Mouse (Mus musculus): Measurements from ENCODE around the gene Eif4a2. TPM values are rescaled to one million over a fixed set of nuclear protein-coding genes. Genes with fewer than 3 reads are reported as not detected.
"Not testable (repeated sequence)": the region's sequence is repeated elsewhere in the genome, so short reads cannot be mapped to it uniquely, and the experiment has no call there.

Eif4a2 gene
- polyA plus RNA-seq (2016; fragmentation: Nextera tagmentation; extraction: Ambion mirVana), result 237 and 250 TPM in 2 replicates

DNA sequence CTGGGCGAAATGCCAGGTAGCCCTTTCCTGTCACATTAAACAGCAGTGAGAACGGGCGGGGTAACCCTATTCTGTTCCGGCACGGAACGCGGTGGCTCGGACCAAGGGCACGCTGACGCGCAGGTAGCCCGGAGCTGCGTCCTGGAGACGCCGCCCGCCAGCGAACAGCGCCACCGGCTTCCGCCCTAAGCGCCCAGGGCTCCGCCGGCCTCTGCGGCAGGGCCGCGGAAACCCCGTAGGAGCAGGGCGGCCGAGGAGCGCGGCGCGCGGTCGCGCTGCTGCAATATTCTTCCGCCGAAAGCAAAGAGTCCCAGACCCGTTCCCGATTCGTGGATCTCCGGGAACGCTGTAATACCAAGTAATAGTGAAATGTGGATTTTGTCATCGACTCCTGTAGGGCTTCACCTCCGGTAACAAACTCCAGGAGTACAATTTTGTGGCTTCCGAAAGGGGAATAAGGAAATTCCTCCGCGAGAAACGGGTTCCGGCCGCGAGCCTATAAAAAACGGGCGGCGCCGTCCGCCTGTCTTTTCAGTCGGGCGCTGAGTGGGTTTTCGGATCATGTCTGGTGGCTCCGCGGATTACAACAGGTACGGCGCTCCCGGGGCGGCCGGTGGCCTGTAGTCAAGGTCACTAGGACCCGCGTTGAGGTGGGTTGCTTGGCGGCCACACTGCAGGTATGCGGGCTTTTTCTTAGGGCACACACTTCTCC, at the start of gene Eif4a2:
Gene Eif4a2, plus strand, starts transcription at position 214 of the 712 bp plus-strand sequence.
- H3K4me3 ChIP-seq (replicated peaks), result peak within 1 kb of the TSS; percentile 97
- ATAC-seq (ENCODE audit: insufficient number of reproducible peaks, insufficient read depth, low FRiP score, low TSS enrichment, low read depth), result peak; percentile 89
- H3K4me2 ChIP-seq, result peak within 1 kb of the TSS; percentile 91
- H3K27me3 ChIP-seq, result no peaks in the 10 kb centered on the region
- H3K4me1 ChIP-seq (replicated peaks), result peaks cover 25% of the 10 kb centered on the region
- H3K27ac ChIP-seq, result peak within 1 kb of the TSS; percentile 98
- H3K36me3 ChIP-seq, result peaks cover 38% of the 10 kb centered on the region
- H3K9ac ChIP-seq (replicated peaks), result peak within 1 kb of the TSS; percentile 100
- H3K9me3 ChIP-seq, result no peaks in the 10 kb centered on the region
- WGBS, result under 1% methylated on average over 71 of the region's 71 CpGs

DNA sequence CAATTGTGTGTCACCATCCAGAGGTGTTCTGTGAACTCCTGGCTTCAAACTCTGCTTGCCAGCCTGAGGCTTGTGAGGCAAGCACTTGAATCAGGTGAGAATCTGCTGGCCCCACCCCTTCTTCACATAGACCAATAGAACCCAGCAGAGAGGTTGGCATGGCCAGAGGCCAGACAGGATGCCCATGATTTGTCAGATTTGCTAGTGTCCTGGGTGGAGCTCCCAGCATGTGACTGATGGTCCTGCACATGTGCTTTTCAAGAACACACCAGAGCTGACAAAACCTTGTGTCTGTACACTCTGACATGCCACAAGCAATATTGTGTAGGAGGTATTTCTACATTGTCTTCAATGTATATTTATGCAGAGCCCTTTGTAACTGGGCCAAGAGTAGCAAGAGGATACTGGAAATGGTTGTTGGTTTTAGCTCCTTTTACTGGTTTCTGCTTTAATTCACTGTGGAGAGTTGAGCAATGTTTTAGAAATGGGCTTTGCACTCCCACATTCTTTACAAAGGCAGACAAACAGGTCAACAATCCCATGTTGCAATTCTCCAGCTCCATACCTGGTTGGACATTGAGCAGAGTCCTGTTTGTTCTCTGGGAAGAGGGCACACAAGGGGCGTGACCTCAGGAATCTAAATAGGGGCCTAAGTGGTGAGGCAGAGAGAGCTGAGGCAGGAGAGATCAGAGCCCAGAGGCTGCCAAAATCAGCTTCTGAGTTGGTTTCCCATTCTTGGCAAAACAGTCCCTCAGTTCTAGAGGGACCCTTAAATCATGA, 49.4 kb upstream of the Eif4a2 start, which contains the start of gene Kng1:
Gene Kng1, plus strand, starts transcription at position 198 of the 780 bp plus-strand sequence.
- 61% methylated on average over 1 of the region's 1 CpGs for WGBS
- not testable (repeated sequence) for ATAC-seq (ENCODE audit: insufficient number of reproducible peaks, insufficient read depth, low FRiP score, low TSS enrichment, low read depth); H3K4me1 ChIP-seq (replicated peaks); H3K4me3 ChIP-seq (replicated peaks); H3K9me3 ChIP-seq; H3K36me3 ChIP-seq; H3K27me3 ChIP-seq; H3K9ac ChIP-seq (replicated peaks); H3K4me2 ChIP-seq; H3K27ac ChIP-seq

DNA sequence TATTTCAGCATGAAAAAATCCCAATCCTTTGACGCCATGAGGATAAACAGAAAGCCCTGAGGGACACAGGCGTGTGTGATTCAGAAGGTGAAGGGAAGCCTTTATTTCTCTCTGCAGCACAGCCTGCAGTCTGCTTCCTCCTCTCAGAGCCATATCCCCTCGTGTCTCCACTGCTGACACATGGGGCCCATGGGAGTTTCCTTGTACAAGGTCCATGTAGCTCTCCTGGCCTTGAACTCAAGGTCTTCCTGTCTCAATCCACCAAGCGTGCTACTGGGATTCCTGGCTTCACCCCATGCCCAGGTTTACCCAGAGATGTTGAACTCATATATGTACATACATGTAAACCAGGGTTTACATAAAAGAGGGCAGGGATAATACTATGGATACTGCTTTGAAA, 47.6 kb upstream of the Eif4a2 start:
- not testable (repeated sequence) for H3K27me3 ChIP-seq; H3K36me3 ChIP-seq; H3K9me3 ChIP-seq; ATAC-seq (ENCODE audit: insufficient number of reproducible peaks, insufficient read depth, low FRiP score, low TSS enrichment, low read depth); H3K4me3 ChIP-seq (replicated peaks); H3K4me1 ChIP-seq (replicated peaks); H3K4me2 ChIP-seq; H3K9ac ChIP-seq (replicated peaks); H3K27ac ChIP-seq
- 71% methylated on average over 4 of the region's 4 CpGs for WGBS

DNA sequence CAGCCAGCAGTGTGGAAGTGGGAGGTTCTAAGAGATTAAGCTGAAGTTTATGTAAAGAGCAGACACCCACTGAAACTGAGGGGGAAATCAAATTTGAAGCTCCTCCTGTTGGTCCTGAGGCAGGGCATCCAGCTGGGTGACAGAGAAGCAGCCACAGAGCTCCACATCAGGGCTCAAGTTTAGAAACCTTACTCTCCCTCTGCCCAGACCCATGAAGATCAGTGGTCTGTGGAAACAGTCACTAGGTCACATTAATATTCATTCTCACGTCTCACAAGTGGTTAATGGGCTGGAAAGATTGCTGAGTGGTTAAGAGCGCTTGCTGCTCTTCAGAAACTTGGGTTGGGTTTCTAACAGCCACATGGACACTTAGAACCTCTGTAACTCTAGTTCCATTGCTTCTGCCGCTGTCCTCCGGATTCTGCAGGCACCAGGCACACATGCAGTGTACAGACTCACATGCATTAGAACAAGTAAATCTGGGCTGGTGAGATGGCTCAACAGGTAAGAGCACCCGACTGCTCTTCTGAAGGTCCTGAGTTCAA, 46.4 kb upstream of the Eif4a2 start:
- WGBS, result 82% methylated on average over 5 of the region's 5 CpGs
- H3K4me1 ChIP-seq (replicated peaks); H3K9ac ChIP-seq (replicated peaks); H3K36me3 ChIP-seq; H3K4me3 ChIP-seq (replicated peaks); H3K4me2 ChIP-seq; ATAC-seq (ENCODE audit: insufficient number of reproducible peaks, insufficient read depth, low FRiP score, low TSS enrichment, low read depth); H3K27ac ChIP-seq; H3K27me3 ChIP-seq; H3K9me3 ChIP-seq: not testable (repeated sequence)

DNA sequence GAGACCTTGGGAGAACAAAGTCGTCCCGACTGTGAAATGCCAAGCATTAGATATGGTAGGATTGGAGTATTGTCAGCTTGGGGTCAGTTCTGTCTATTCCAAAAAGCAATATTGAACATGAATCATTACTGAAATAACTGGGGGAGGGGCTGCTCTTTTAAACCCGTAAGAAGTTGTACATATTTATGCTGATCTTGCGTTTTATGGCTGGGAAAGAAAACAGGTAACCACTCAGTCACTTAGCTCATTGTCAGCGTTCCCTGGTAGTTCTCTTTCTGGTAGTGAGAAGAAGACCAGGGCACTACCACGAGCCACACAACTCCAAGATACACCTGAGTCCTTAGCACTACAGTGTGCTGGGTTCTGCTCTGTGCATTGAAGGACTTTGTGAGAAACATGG, 29.7 kb upstream of the Eif4a2 start:
- H3K4me2 ChIP-seq; H3K36me3 ChIP-seq; H3K27ac ChIP-seq; H3K4me3 ChIP-seq (replicated peaks); ATAC-seq (ENCODE audit: insufficient number of reproducible peaks, insufficient read depth, low FRiP score, low TSS enrichment, low read depth); H3K9ac ChIP-seq (replicated peaks); H3K4me1 ChIP-seq (replicated peaks); H3K27me3 ChIP-seq; H3K9me3 ChIP-seq: not testable (repeated sequence)
- WGBS, result 81% methylated on average over 6 of the region's 6 CpGs

DNA sequence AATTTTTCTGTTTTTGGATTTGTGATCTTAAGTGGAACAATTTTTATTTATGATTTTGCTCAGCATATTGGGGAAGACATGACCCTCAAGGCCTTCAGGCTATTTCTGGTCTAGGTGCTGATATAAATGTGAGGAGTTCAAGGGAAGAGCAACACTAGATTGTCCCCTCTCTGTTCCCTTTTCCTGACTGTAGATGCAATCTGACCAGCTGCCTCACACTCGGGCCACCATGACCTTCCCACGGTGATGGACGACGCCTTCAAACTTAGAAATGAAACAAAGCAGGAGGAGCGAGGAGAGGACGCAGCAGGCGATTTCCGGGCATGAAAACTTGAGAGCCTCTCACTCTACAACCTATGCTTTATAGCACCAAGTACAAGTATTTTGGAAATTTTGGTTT, 20.1 kb upstream of the Eif4a2 start:
- not testable (repeated sequence) for H3K4me2 ChIP-seq; H3K27me3 ChIP-seq; H3K9me3 ChIP-seq; H3K27ac ChIP-seq; ATAC-seq (ENCODE audit: insufficient number of reproducible peaks, insufficient read depth, low FRiP score, low TSS enrichment, low read depth); H3K4me3 ChIP-seq (replicated peaks); H3K4me1 ChIP-seq (replicated peaks); H3K36me3 ChIP-seq; H3K9ac ChIP-seq (replicated peaks)
- 74% methylated on average over 8 of the region's 8 CpGs for WGBS

DNA sequence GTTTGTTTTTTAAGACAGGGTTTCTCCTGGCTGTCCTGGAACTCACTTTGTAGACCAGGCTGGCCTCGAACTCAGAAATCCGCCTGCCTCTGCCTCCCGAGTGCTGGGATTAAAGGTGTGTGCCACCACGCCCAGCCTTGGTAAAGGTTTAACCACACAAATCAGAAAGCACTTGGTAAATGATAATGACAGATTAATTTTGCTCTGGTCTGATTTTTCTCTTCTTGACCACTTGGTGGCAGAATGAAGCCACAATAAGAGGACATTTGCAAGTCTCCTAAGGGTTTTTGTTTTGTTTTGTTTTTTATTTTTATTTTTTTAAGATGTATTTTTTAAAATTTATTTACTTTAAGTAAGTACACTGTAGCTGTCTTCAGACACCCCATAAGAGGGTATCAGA, 19.5 kb upstream of the Eif4a2 start:
- H3K27ac ChIP-seq; H3K36me3 ChIP-seq; H3K4me2 ChIP-seq; H3K9me3 ChIP-seq; H3K9ac ChIP-seq (replicated peaks); H3K4me3 ChIP-seq (replicated peaks); H3K4me1 ChIP-seq (replicated peaks); ATAC-seq (ENCODE audit: insufficient number of reproducible peaks, insufficient read depth, low FRiP score, low TSS enrichment, low read depth); H3K27me3 ChIP-seq: not testable (repeated sequence)
- 57% methylated on average over 4 of the region's 4 CpGs for WGBS

DNA sequence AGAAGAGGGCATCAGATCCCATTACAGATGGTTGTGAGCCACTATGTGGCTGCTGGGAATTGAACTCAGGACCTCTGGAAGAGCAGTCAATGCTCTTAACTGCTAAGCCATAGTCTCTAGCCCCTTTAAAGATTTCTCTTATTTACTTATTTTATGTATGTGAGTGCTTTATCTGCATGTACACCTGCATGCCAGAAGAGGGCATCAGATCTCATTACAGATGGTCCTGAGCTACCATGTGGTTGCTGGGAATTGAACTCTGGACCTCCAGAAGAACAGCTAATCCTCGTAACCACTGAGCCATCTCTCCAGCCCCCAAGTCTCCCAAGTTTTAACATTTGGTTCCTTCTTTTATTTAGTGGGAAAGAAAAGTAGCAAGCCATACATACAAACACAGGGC, 18.8 kb upstream of the Eif4a2 start:
- H3K9ac ChIP-seq (replicated peaks); ATAC-seq (ENCODE audit: insufficient number of reproducible peaks, insufficient read depth, low FRiP score, low TSS enrichment, low read depth); H3K4me3 ChIP-seq (replicated peaks); H3K27ac ChIP-seq; H3K27me3 ChIP-seq; H3K4me1 ChIP-seq (replicated peaks); H3K4me2 ChIP-seq; H3K36me3 ChIP-seq; H3K9me3 ChIP-seq: not testable (repeated sequence)
- WGBS, result 97% methylated on average over 1 of the region's 1 CpGs

DNA sequence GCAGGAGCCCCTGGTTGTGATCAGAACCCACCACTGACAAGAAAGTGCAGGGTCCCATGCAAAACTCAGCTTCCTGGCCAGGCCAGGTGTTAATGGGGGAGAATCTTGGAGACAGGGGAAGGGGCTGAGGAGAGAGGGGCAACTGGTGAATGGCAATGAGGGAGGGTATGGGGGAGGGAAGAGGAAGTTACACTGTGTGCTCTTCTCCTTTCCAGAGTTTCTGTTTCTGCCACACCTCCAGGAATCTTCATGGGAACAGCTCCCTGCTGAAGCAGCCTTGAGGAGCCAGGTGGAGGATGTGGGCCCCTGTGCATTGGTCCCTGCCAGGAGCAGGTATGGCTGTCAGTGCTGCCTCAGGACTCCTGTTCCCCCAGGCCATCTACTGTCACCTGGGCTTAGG, 15.9 kb upstream of the Eif4a2 start:
- not testable (repeated sequence) for H3K4me1 ChIP-seq (replicated peaks); H3K4me3 ChIP-seq (replicated peaks); H3K9ac ChIP-seq (replicated peaks); H3K36me3 ChIP-seq; H3K27me3 ChIP-seq; H3K9me3 ChIP-seq; H3K27ac ChIP-seq; H3K4me2 ChIP-seq; ATAC-seq (ENCODE audit: insufficient number of reproducible peaks, insufficient read depth, low FRiP score, low TSS enrichment, low read depth)

DNA sequence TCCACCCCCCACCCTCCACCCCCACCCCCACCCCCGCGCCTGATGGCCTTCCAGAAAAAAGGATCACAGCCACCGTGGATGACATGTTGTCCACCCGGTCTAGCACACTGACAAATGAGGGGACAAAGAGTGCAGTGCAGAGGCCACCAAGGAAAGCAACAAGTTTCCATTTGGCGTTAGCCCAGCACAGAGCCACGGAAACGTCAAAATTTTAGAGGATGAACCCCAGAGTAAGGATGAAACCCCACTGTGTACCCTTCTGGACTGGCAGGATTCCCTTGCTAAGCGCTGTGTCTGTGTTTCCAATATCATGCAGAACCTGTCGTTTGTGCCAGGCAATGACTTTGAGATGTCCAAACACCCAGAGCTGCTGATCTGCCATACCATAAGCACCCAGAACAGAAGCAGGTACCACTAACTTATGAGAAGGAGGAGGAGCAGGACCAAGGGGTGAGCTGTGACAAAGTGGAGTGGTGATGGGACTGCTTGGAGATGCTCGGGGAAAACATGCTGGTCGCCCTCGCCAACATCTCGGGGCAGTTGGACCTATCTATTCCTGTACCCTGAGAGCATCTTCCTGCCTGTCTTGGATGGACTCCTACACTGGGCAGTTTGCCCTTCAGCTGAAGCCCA, 13.8 kb upstream of the Eif4a2 start:
- ATAC-seq (ENCODE audit: insufficient number of reproducible peaks, insufficient read depth, low FRiP score, low TSS enrichment, low read depth), result no peak
- Histone ChIP-seq H3K27me3 (no peaks in the 10 kb centered on the region), H3K36me3 (no peaks in the 10 kb centered on the region), H3K4me2 (no peak overlapping the region), H3K9me3 (no peaks in the 10 kb centered on the region), H3K4me1 (replicated peaks) (no peaks in the 10 kb centered on the region), H3K9ac (replicated peaks) (no peak overlapping the region), H3K4me3 (replicated peaks) (no peak overlapping the region), H3K27ac (no peak overlapping the region)
- 82% methylated on average over 13 of the region's 13 CpGs for WGBS

DNA sequence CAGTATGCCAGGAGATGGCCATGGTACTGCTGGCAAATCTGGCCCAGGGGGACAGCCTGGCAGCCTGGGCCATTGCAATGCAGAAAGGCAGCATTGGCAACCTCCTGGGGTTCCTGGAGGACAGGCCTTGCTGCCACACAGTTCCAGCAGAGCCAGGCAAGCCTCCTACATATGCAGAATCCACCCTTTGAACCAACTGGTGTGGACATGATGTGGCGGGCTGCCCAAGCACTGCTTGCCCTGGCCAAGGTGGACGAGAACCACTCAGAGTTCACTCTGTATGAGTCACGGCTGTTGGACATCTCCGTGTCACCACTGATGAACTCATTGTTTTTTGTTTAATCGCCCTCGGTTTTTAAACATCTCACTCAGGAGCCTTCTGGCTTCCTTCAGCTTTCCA, 13.1 kb upstream of the Eif4a2 start:
- no peaks in the 10 kb centered on the region for H3K36me3 ChIP-seq
- no peak for ATAC-seq (ENCODE audit: insufficient number of reproducible peaks, insufficient read depth, low FRiP score, low TSS enrichment, low read depth)
- H3K4me2 ChIP-seq, result no peak overlapping the region
- H3K9me3 ChIP-seq, result no peaks in the 10 kb centered on the region
- H3K4me3 ChIP-seq (replicated peaks), result no peak overlapping the region
- no peak overlapping the region for H3K9ac ChIP-seq (replicated peaks)
- no peaks in the 10 kb centered on the region for H3K27me3 ChIP-seq
- 93% methylated on average over 6 of the region's 6 CpGs for WGBS
- H3K27ac ChIP-seq, result no peak overlapping the region
- H3K4me1 ChIP-seq (replicated peaks), result no peaks in the 10 kb centered on the region
